Mouse (Mus musculus): Measurements from ENCODE around the gene Bik.

GRCm38 (mm10) chr15:83512489-83513281, 14.0 kb upstream of the Bik start:
- no peak for TF ChIP-seq CTCF (IDR thresholded peaks at IDR 0.05; ENCODE audit: extremely low read depth, insufficient read depth, low read length)
- no peak for TF ChIP-seq POLR2A (IDR thresholded peaks at IDR 0.05; ENCODE audit: extremely low read depth, insufficient read depth, low read length)

All from cortical plate, adult 2 months (tissue).